Mouse (Mus musculus) lung, postnatal 0 days (tissue): ENCODE measurements around the gene Osbpl6. TPM values are rescaled to one million over a fixed set of nuclear protein-coding genes. Genes with fewer than 3 reads are reported as not detected.

Experiments used
- ATAC-seq: fragments of 200-750 bp; cut with Nextera tagmentation; 2 replicates; pipeline ENCODE4 v1.8.0; 2017; ENCODE audit warnings: moderate library complexity
- DNase-seq: peaks from one replicate; pipeline ENCODE4 v3.0.0-alpha.2; 2016; ENCODE audit warnings: low spot score
- H3K27ac ChIP-seq: fragments of 300-500 bp; sonication (generic); 2 replicates; pipeline ENCODE4 v1.5.1; 2014; ENCODE audit warnings: antibody characterized with exemption, mild to moderate bottlenecking, low read length, mixed read lengths
- H3K27me3 ChIP-seq: fragments of 300-500 bp; sonication (generic); replicated peaks from 2 replicates; pipeline ENCODE4 v1.6.1; 2014; ENCODE audit warnings: low read length, mixed read lengths; ENCODE audit not compliant: insufficient read depth
- H3K36me3 ChIP-seq: fragments of 300-500 bp; sonication (generic); 2 replicates; pipeline ENCODE4 v1.6.1; 2014; ENCODE audit warnings: low read length, mixed read lengths; ENCODE audit not compliant: insufficient read depth
- H3K4me1 ChIP-seq: fragments of 300-500 bp; sonication (generic); 2 replicates; pipeline ENCODE4 v1.6.1; 2014; ENCODE audit warnings: antibody characterized with exemption, low read depth, low read length, mixed read lengths; ENCODE audit not compliant: insufficient read depth
- H3K4me2 ChIP-seq: fragments of 300-500 bp; sonication (generic); replicated peaks from 2 replicates; pipeline ENCODE4 v1.6.1; 2014; ENCODE audit warnings: low read depth, mild to moderate bottlenecking, low read length, moderate library complexity, mixed read lengths
- H3K4me3 ChIP-seq: fragments of 300-500 bp; sonication (generic); 2 replicates; pipeline ENCODE4 v1.5.1; 2014; ENCODE audit warnings: low read depth, low read length
- H3K9ac ChIP-seq: fragments of 300-500 bp; sonication (generic); replicated peaks from 2 replicates; pipeline ENCODE4 v1.6.1; 2014; ENCODE audit warnings: low read depth, mild to moderate bottlenecking
- H3K9me3 ChIP-seq: fragments of 300-500 bp; sonication (generic); 2 replicates; pipeline ENCODE4 v1.6.1; 2016; ENCODE audit warnings: low read length, mixed read lengths
- CTCF ChIP-seq: IDR thresholded peaks from 2 replicates; pipeline ENCODE4 v1.5.1; 2016; ENCODE audit warnings: antibody characterized with exemption, mild to moderate bottlenecking
- EP300 ChIP-seq: IDR thresholded peaks from 2 replicates; pipeline ENCODE4 v1.6.1; 2016; ENCODE audit warnings: antibody characterized with exemption, mild to moderate bottlenecking, control low read depth
- WGBS: fragments of 180-500 bp; shearing (Covaris S2); extraction: QIAGEN DNeasy Blood & Tissue Kit; methylation state at CpG from one replicate; pipeline ENCODE4 v1.1.7; 2014; 5-methylcytosine and 5-hydroxymethylcytosine counted together
- polyA plus RNA-seq: library from polyadenylated mRNA; unstranded; fragments of >200 nt; fragmentation: Nextera tagmentation; extraction: Ambion mirVana; gene quantifications from 2 replicates; pipeline ENCODE4 v1.2.1, GENCODE M21; 2015

Gene Osbpl6
- polyA plus RNA-seq, 1 experiment from 2014 or later = 60.1 TPM

DNA sequence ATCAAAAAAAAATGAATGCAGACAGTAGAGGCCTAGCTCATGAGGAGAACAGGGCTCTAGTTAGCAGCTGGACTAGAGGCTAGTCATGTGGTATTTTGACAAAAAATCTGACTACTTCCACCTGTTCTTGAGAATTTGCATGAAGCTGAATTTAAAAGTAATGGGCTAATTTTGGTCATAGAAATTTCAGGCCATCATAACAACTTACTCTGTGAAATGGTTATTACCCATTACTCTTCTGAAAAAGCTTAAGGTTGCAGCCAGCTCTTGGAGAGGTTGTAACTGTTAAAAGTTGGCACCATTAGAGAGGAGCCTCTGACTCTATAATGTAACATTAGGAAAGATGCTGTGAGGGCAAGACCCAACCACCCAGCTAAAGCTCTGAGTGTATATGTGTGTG, 19.8 kb upstream of the Osbpl6 start:
- TF ChIP-seq EP300 = no peak
- no peak for TF ChIP-seq CTCF
- Histone ChIP-seq H3K4me2 (no peak overlapping the region), H3K4me1 (no peaks in the 10 kb centered on the region), H3K36me3 (no peaks in the 10 kb centered on the region), H3K9ac (no peak overlapping the region), H3K27ac (no peak overlapping the region), H3K9me3 (no peaks in the 10 kb centered on the region), H3K4me3 (no peak overlapping the region), H3K27me3 (no peaks in the 10 kb centered on the region)
- no peak for ATAC-seq
- DNase-seq = no peak

DNA sequence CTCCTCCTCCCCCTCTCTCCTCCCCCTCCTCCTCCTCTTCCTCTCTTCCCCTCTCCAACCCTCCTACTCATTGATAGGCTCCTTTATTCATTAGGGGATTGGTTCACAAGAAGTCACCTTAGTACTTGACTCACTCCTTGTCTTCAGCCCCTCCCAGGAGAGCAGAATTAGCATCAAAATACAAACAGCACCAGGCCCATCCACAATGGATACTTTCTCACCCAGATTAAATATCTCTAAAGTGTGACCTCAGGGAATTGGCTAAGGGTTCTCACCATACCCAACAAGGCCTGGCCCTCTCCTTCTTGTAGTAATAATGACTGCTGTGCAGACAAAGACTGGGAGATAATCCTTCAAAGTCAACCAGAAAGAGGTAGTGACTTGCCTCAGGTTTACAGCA, 6.1 kb upstream of the Osbpl6 start:
- Histone ChIP-seq H3K4me2 (no peak overlapping the region), H3K9ac (no peak overlapping the region), H3K4me3 (no peak overlapping the region), H3K27me3 (no peaks in the 10 kb centered on the region), H3K4me1 (no peaks in the 10 kb centered on the region), H3K36me3 (no peaks in the 10 kb centered on the region), H3K27ac (no peak overlapping the region), H3K9me3 (no peaks in the 10 kb centered on the region)
- ATAC-seq (no peak), DNase-seq (no peak)
- no peak for TF ChIP-seq EP300
- no peak for TF ChIP-seq CTCF

DNA sequence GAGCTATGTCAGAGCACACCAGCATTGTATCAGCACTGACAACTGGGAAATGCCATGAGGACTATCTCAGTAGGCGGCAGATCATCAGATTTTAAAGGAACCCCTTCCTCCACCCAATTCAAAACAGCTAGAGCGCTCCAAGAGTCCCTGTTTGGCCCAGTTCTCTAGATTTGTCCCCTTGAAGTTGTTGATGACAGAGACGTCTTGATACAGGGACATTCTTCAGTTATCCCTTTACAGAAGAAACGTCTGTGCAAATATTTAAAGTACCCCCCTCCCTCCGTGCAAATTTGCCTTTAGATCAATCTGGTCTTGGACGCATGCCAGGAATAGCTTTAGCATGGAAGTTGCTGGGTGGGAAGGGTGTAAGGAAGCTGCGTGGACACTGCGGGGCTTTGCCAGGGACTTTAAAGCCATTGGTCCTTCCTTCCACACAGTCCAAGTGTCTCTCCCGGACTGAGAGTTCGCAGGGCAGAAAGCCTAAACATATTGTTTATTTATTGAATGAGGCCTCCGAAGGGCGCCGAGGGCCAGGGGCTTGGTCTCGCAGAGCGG, 635 bp upstream of the Osbpl6 start:
- H3K36me3 ChIP-seq = no peaks in the 10 kb centered on the region
- H3K9me3 ChIP-seq = no peaks in the 10 kb centered on the region
- 0 out of 2 replicates have a peak, but pooled peaks cover 6% of the 10 kb centered on the region for H3K27me3 ChIP-seq
- WGBS = 2% methylated on average over 15 of the region's 15 CpGs
- H3K4me2 ChIP-seq = peak overlapping the region; percentile 97
- no peak for TF ChIP-seq CTCF
- no peak for TF ChIP-seq EP300
- peak overlapping the region; percentile 52 for H3K9ac ChIP-seq
- H3K4me3 ChIP-seq = peak overlapping the region; percentile 84
- H3K4me1 ChIP-seq = 0 out of 2 replicates have a peak, but pooled peaks cover 3% of the 10 kb centered on the region
- ATAC-seq = peak; percentile 30
- DNase-seq = peak; percentile 52
- peak overlapping the region; percentile 33 for H3K27ac ChIP-seq

- peak; percentile 71 for DNase-seq
- TF ChIP-seq EP300 (no peak), CTCF (no peak)
These were observed 681 bp downstream of the Osbpl6 start for GRCm38 (mm10) chr2:76406937-76407441.

DNA sequence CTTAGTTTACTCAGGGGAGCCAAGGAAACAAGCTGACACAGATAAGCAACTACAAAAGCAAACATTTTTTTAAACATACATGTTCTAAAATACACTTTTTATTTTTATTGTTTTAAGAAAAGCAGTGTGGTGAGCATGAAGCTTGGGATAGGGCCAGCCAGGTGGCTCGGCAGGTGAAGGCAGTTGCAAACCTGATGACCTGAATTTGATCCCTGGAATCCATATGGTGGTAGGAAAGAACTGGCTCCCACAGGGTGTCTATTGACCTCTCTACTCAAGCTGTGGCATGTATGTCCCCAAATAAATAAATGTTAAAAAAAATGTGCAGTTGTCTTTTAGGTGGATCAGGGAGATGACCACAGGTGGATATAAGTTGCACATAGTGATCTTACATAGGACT, 3.2 kb downstream of the Osbpl6 start:
- H3K4me1 ChIP-seq = 0 out of 2 replicates have a peak, but pooled peaks cover 3% of the 10 kb centered on the region
- DNase-seq = no peak
- H3K27ac ChIP-seq = no peak overlapping the region
- H3K36me3 ChIP-seq = no peaks in the 10 kb centered on the region
- no peak for TF ChIP-seq CTCF
- TF ChIP-seq EP300 = no peak
- H3K4me3 ChIP-seq = no peak overlapping the region
- H3K9ac ChIP-seq = no peak overlapping the region
- no peaks in the 10 kb centered on the region for H3K9me3 ChIP-seq
- H3K27me3 ChIP-seq = 0 out of 2 replicates have a peak, but pooled peaks cover 6% of the 10 kb centered on the region
- WGBS = 50% methylated on average over 1 of the region's 1 CpGs
- ATAC-seq = no peak
- H3K4me2 ChIP-seq = no peak overlapping the region

More at GRCm38 (mm10) chr2:76406937-76407441, 681 bp downstream of the Osbpl6 start:
- peak overlapping the region; percentile 97 for H3K4me2 ChIP-seq
- 0 out of 2 replicates have a peak, but pooled peaks cover 3% of the 10 kb centered on the region for H3K4me1 ChIP-seq
- peak; percentile 52 for ATAC-seq
- no peaks in the 10 kb centered on the region for H3K36me3 ChIP-seq
- peak overlapping the region; percentile 73 for H3K27ac ChIP-seq
- 1% methylated on average over 44 of the region's 49 CpGs for WGBS
- H3K9me3 ChIP-seq = no peaks in the 10 kb centered on the region
- 0 out of 2 replicates have a peak, but pooled peaks cover 6% of the 10 kb centered on the region for H3K27me3 ChIP-seq
- peak overlapping the region; percentile 56 for H3K9ac ChIP-seq
- peak overlapping the region; percentile 84 for H3K4me3 ChIP-seq

DNA sequence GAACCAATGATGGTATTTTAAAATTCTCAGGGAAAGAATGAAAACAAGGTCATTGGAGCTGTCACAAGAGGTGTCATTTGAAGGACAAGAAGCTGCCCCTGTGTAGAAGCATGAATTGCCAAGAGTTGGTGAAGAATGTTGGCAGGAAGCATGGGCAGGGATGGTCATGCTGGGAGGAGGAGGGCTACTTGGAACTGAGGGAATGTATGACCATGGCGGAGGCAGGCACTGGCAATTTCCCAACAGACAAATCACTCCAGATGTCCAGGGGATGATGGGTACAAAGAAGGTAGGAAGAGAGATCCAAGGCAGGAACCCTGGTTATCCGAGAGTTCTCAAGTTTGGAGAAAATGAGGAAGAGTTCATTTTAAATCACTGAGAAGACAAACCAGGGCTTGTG, 3.7 kb downstream of the Osbpl6 start:
- Histone ChIP-seq H3K4me3 (no peak overlapping the region), H3K36me3 (no peaks in the 10 kb centered on the region), H3K9ac (no peak overlapping the region), H3K27me3 (0 out of 2 replicates have a peak, but pooled peaks cover 6% of the 10 kb centered on the region), H3K4me1 (0 out of 2 replicates have a peak, but pooled peaks cover 3% of the 10 kb centered on the region), H3K4me2 (no peak overlapping the region), H3K27ac (no peak overlapping the region), H3K9me3 (no peaks in the 10 kb centered on the region)
- TF ChIP-seq CTCF (no peak), EP300 (no peak)
- ATAC-seq (no peak), DNase-seq (no peak)
- WGBS = 59% methylated on average over 2 of the region's 2 CpGs

- no peak for TF ChIP-seq CTCF
- no peak for TF ChIP-seq EP300
- H3K4me1 ChIP-seq = no peaks in the 10 kb centered on the region
- no peak overlapping the region for H3K4me2 ChIP-seq
- no peak for DNase-seq
- no peak overlapping the region for H3K27ac ChIP-seq
- 61% methylated on average over 2 of the region's 2 CpGs for WGBS
- H3K27me3 ChIP-seq = no peaks in the 10 kb centered on the region
- H3K4me3 ChIP-seq = no peak overlapping the region
- ATAC-seq = no peak
- H3K9ac ChIP-seq = no peak overlapping the region
- H3K36me3 ChIP-seq = no peaks in the 10 kb centered on the region
- no peaks in the 10 kb centered on the region for H3K9me3 ChIP-seq
These were observed 6.6 kb downstream of the Osbpl6 start for GRCm38 (mm10) chr2:76412924-76413323.
